Mouse (Mus musculus) MEL (cell line): ENCODE measurements around the gene Tinf2. TPM values are rescaled to one million over a fixed set of nuclear protein-coding genes. Genes with fewer than 3 reads are reported as not detected.

ENCODE experiments used
- DNase-seq: peaks from one replicate; pipeline ENCODE4 v3.0.0; 2011; ENCODE audit warnings: low read depth, low spot score
- H3K27ac ChIP-seq: 2 replicates; pipeline ENCODE4 v1.5.1; 2012; ENCODE audit warnings: low read depth, mild to moderate bottlenecking, control low read depth, low read length, moderate library complexity; ENCODE audit not compliant: control insufficient read depth
- H3K27me3 ChIP-seq, 2 experiments: fragments of 150-350 bp in 1 of 2; sonication (generic) in 1 of 2; 2 replicates each; pipeline ENCODE4 v1.6.1; 2012; ENCODE audit warnings: low read length in 2 of 2, mild to moderate bottlenecking in 2 of 2, improper control_type of control experiment in 1 of 2, moderate library complexity in 1 of 2; ENCODE audit not compliant: insufficient read depth in 2 of 2, control insufficient read depth in 1 of 2
- H3K36me3 ChIP-seq, 2 experiments: 2 replicates each; pipeline ENCODE4 v1.6.1; 2012 to 2014; ENCODE audit warnings: low read length in 2 of 2, improper control_type of control experiment in 1 of 2, inconsistent platforms in 1 of 2, mild to moderate bottlenecking in 1 of 2; ENCODE audit not compliant: insufficient read depth in 2 of 2, control insufficient read depth in 1 of 2
- H3K4me1 ChIP-seq, 2 experiments: fragments of 150-350 bp in 1 of 2; sonication (generic) in 1 of 2; 2 replicates each; pipeline ENCODE4 v1.6.1; 2012; ENCODE audit warnings: low read length in 2 of 2, improper control_type of control experiment in 1 of 2, mild to moderate bottlenecking in 1 of 2; ENCODE audit not compliant: insufficient read depth in 2 of 2, control insufficient read depth in 1 of 2
- H3K4me3 ChIP-seq, 2 experiments: fragments of 150-350 bp in 1 of 2; sonication (generic) in 1 of 2; 2 replicates each; pipeline ENCODE4 v1.5.1; 2012; ENCODE audit warnings: low read depth in 2 of 2, low read length in 2 of 2, mild to moderate bottlenecking in 2 of 2, moderate library complexity in 2 of 2, control low read depth in 1 of 2, improper control_type of control experiment in 1 of 2; ENCODE audit not compliant: control insufficient read depth in 1 of 2, insufficient read depth in 1 of 2
- H3K79me2 ChIP-seq: 2 replicates; pipeline ENCODE4 v1.6.1; 2012; ENCODE audit warnings: mild to moderate bottlenecking, low read length, moderate library complexity; ENCODE audit not compliant: control insufficient read depth, poor library complexity, insufficient read depth
- H3K9ac ChIP-seq: 2 replicates; pipeline ENCODE4 v1.6.1; 2012; ENCODE audit warnings: low read depth, mild to moderate bottlenecking, control low read depth, low read length, moderate library complexity; ENCODE audit not compliant: control insufficient read depth, poor library complexity, severe bottlenecking
- H3K9me3 ChIP-seq: fragments of 150-350 bp; sonication (generic); replicated peaks from 2 replicates; pipeline ENCODE4 v1.6.1; 2012; ENCODE audit warnings: mild to moderate bottlenecking, low read length, improper control_type of control experiment, moderate library complexity; ENCODE audit not compliant: insufficient read depth
- BHLHE40 ChIP-seq: IDR thresholded peaks from 2 replicates; pipeline ENCODE4 v1.6.1; 2012; ENCODE audit warnings: low read depth, mild to moderate bottlenecking, inconsistent platforms, low read length, improper control_type of control experiment, borderline replicate concordance
- CHD2 ChIP-seq: IDR thresholded peaks from 2 replicates; pipeline ENCODE4 v1.6.1; 2011; ENCODE audit warnings: low read length, improper control_type of control experiment
- CTCF ChIP-seq, 3 experiments: IDR thresholded peaks in 2 of 3; conservative IDR thresholded peaks in 1 of 3; 2 replicates each; pipeline ENCODE4 v1.5.1; 2011 to 2012; ENCODE audit warnings: low read length in 3 of 3, low read depth in 2 of 3, mild to moderate bottlenecking in 2 of 3, improper control_type of control experiment in 1 of 3, inconsistent platforms in 1 of 3, mixed read lengths in 1 of 3, moderate library complexity in 1 of 3; ENCODE audit not compliant: control insufficient read depth in 1 of 3, insufficient read depth in 1 of 3, poor library complexity in 1 of 3, severe bottlenecking in 1 of 3
- ELF1 ChIP-seq: IDR thresholded peaks from 2 replicates; pipeline ENCODE4 v1.6.1; 2014; ENCODE audit warnings: low read depth, mild to moderate bottlenecking, inconsistent platforms, low read length, improper control_type of control experiment, moderate library complexity
- EP300 ChIP-seq, 2 experiments: IDR thresholded peaks; 2 replicates each; pipeline ENCODE4 v1.6.1; 2011; ENCODE audit warnings: improper control_type of control experiment in 2 of 2, low read length in 2 of 2, low read depth in 1 of 2, mild to moderate bottlenecking in 1 of 2
- GABPA ChIP-seq: IDR thresholded peaks from 2 replicates; pipeline ENCODE4 v1.6.1; 2012; ENCODE audit warnings: low read depth, mild to moderate bottlenecking, inconsistent platforms, low read length, improper control_type of control experiment, moderate library complexity
- GATA1 ChIP-seq: IDR thresholded peaks from 2 replicates; pipeline ENCODE4 v1.6.1; 2011; ENCODE audit warnings: low read depth, low read length, improper control_type of control experiment
- HCFC1 ChIP-seq: IDR thresholded peaks from 2 replicates; pipeline ENCODE4 v1.6.1; 2012; ENCODE audit warnings: low read depth, mild to moderate bottlenecking, inconsistent platforms, low read length, improper control_type of control experiment, moderate library complexity
- JUND ChIP-seq: IDR thresholded peaks from 2 replicates; pipeline ENCODE4 v1.6.1; 2011; ENCODE audit warnings: low read depth, mild to moderate bottlenecking, improper control_type of control experiment, low read length
- MAFK ChIP-seq: IDR thresholded peaks from 2 replicates; pipeline ENCODE4 v1.6.1; 2011; ENCODE audit warnings: low read depth, mild to moderate bottlenecking, low read length, improper control_type of control experiment, borderline replicate concordance
- MAX ChIP-seq: IDR thresholded peaks from 2 replicates; pipeline ENCODE4 v1.6.1; 2011; ENCODE audit warnings: low read length, improper control_type of control experiment
- MAZ ChIP-seq: IDR thresholded peaks from 2 replicates; pipeline ENCODE4 v1.6.1; 2012; ENCODE audit warnings: low read depth, mild to moderate bottlenecking, inconsistent platforms, low read length, improper control_type of control experiment
- MXI1 ChIP-seq: IDR thresholded peaks from 2 replicates; pipeline ENCODE4 v1.6.1; 2011; ENCODE audit warnings: mild to moderate bottlenecking, low read depth, low read length, improper control_type of control experiment
- MYC ChIP-seq: IDR thresholded peaks from 2 replicates; pipeline ENCODE4 v1.6.1; 2011; ENCODE audit warnings: low read depth, mild to moderate bottlenecking, low read length, improper control_type of control experiment, moderate library complexity
- NELFE ChIP-seq: IDR thresholded peaks from 2 replicates; pipeline ENCODE4 v1.6.1; 2011; ENCODE audit warnings: low read depth, low read length, improper control_type of control experiment
- NRF1 ChIP-seq: IDR thresholded peaks from 2 replicates; pipeline ENCODE4 v1.6.1; 2014; ENCODE audit warnings: low read depth, mild to moderate bottlenecking, inconsistent platforms, low read length, improper control_type of control experiment, moderate library complexity; ENCODE audit not compliant: poor library complexity, insufficient read depth, severe bottlenecking
- POLR2AphosphoS2 ChIP-seq: IDR thresholded peaks from 2 replicates; pipeline ENCODE4 v1.6.1; 2011; ENCODE audit warnings: low read length, improper control_type of control experiment
- POLR2AphosphoS5 ChIP-seq: IDR thresholded peaks from 2 replicates; pipeline ENCODE4 v1.6.1; 2012; ENCODE audit warnings: low read depth, borderline replicate concordance, mild to moderate bottlenecking, inconsistent platforms, low read length, moderate library complexity, mixed read lengths
- RAD21 ChIP-seq: IDR thresholded peaks from 2 replicates; pipeline ENCODE4 v1.6.1; 2011; ENCODE audit warnings: mild to moderate bottlenecking, low read depth, low read length, improper control_type of control experiment
- RCOR1 ChIP-seq: IDR thresholded peaks from 2 replicates; pipeline ENCODE4 v1.6.1; 2012; ENCODE audit warnings: low read depth, mild to moderate bottlenecking, inconsistent platforms, low read length, improper control_type of control experiment
- SIN3A ChIP-seq: IDR thresholded peaks from 2 replicates; pipeline ENCODE4 v1.6.1; 2012; ENCODE audit warnings: low read length, improper control_type of control experiment, inconsistent platforms
- SMC3 ChIP-seq: IDR thresholded peaks from 2 replicates; pipeline ENCODE4 v1.6.1; 2011; ENCODE audit warnings: low read depth, low read length, improper control_type of control experiment
- TAL1 ChIP-seq: IDR thresholded peaks from 2 replicates; pipeline ENCODE4 v1.6.1; 2012; ENCODE audit warnings: mild to moderate bottlenecking, inconsistent platforms, low read length, moderate library complexity, mixed read lengths
- TBP ChIP-seq: IDR thresholded peaks from 2 replicates; pipeline ENCODE4 v1.8.0; 2011; ENCODE audit warnings: low read depth, low read length, improper control_type of control experiment
- USF1 ChIP-seq: IDR thresholded peaks from 2 replicates; pipeline ENCODE4 v1.6.1; 2014; ENCODE audit warnings: low read depth, mild to moderate bottlenecking, inconsistent platforms, low read length, improper control_type of control experiment, moderate library complexity
- ZC3H11A ChIP-seq: IDR thresholded peaks from 2 replicates; pipeline ENCODE4 v1.6.1; 2012; ENCODE audit warnings: low read depth, mild to moderate bottlenecking, inconsistent platforms, low read length, improper control_type of control experiment
- ZKSCAN1 ChIP-seq: IDR thresholded peaks from 2 replicates; pipeline ENCODE4 v1.6.1; 2012; ENCODE audit warnings: low read depth, mild to moderate bottlenecking, inconsistent platforms, low read length, improper control_type of control experiment, moderate library complexity
- ZMIZ1 ChIP-seq: IDR thresholded peaks from 2 replicates; pipeline ENCODE4 v1.6.1; 2012; ENCODE audit warnings: low read depth, mild to moderate bottlenecking, inconsistent platforms, low read length, improper control_type of control experiment, moderate library complexity
- ZNF384 ChIP-seq: IDR thresholded peaks from 2 replicates; pipeline ENCODE4 v1.6.1; 2012; ENCODE audit warnings: low read depth, mild to moderate bottlenecking, inconsistent platforms, low read length, improper control_type of control experiment
- polyA plus RNA-seq, 2 experiments: library from polyadenylated mRNA; stranded (reverse) in 1 of 2; unstranded in 1 of 2; fragments of >175 nt in 1 of 2; fragments of >200 nt in 1 of 2; gene quantifications; 2 replicates each; pipeline versions ENCODE4 v1.2.1 to v1.2.4; 2012; ENCODE audit warnings: low replicate concordance in 2 of 2, low read depth in 1 of 2; ENCODE audit not compliant: insufficient read length in 2 of 2, insufficient read depth in 1 of 2, missing spikeins in 1 of 2
- total RNA-seq: library from RNA; depleted of rRNA; stranded (reverse); fragments of 300-350 nt; gene quantifications from 2 replicates; pipeline ENCODE4 v1.2.3, GENCODE M21; 2012

Gene Tinf2
- total and polyA plus RNA-seq, 3 experiments: 27.2 to 53.0 TPM; not detected in 1

GRCm38 (mm10) chr14:55726261-55726660 lies 44.6 kb upstream of the Tinf2 start:
- H3K4me1 ChIP-seq: peaks cover 26 to 46% of the 10 kb centered on the region in 2 experiments
- no peak for TF ChIP-seq USF1
- TF ChIP-seq CTCF (IDR thresholded peaks at IDR 0.05 in 2 of 3, conservative IDR thresholded peaks at IDR 0.05 in 1 of 3; ENCODE audit: control insufficient read depth in 1 of 3, insufficient read depth in 1 of 3, low read depth in 2 of 3, low read length in 3 of 3, poor library complexity in 1 of 3, severe bottlenecking in 1 of 3): no peak
- TF ChIP-seq MXI1: no peak
- no peak for TF ChIP-seq NRF1
- no peak for TF ChIP-seq ZNF384
- TF ChIP-seq ZC3H11A: no peak
- TF ChIP-seq ZMIZ1: no peak
- no peak for TF ChIP-seq ZKSCAN1
- TF ChIP-seq GATA1: no peak
- no peak for TF ChIP-seq POLR2AphosphoS5
- no peak for TF ChIP-seq NELFE
- TF ChIP-seq, all 39 proteins: peak for 0

GRCm38 (mm10) chr14:55724411-55724871 lies 42.8 kb upstream of the Tinf2 start:
- no peak overlapping the region; a peak in 1 of 4 replicates for H3K4me3 ChIP-seq
- H3K9ac ChIP-seq: no peak overlapping the region
- H3K9me3 ChIP-seq: no peaks in the 10 kb centered on the region
- DNase-seq: peak; percentile 83
- H3K27me3 ChIP-seq: no peaks in the 10 kb centered on the region
- peak overlapping the region; percentile 38; the same call in 1 of the 2 replicates for H3K27ac ChIP-seq
- peaks cover 19 to 28% of the 10 kb centered on the region in 2 experiments for H3K4me1 ChIP-seq
- peaks cover 0 to 27% of the 10 kb centered on the region in 2 experiments; a peak in 2 of 4 replicates for H3K36me3 ChIP-seq
- peaks cover 2% of the 10 kb centered on the region; the same call in 1 of the 2 replicates for H3K79me2 ChIP-seq
- TF ChIP-seq USF1: no peak
- no peak for TF ChIP-seq GABPA
- TF ChIP-seq MXI1: peak; percentile 60
- TF ChIP-seq MAZ: peak; percentile 71; the same call in 1 of the 2 replicates
- TF ChIP-seq SIN3A: peak; percentile 64; the same call in 1 of the 2 replicates
- no peak for TF ChIP-seq HCFC1
- peak; percentile 80 for TF ChIP-seq TAL1
- TF ChIP-seq ZMIZ1: no peak
- TF ChIP-seq CHD2: no peak
- TF ChIP-seq RCOR1: peak; percentile 59; the same call in 1 of the 2 replicates
- TF ChIP-seq NRF1: 0 out of 2 replicates have a peak, but pooled peaks have one; percentile 17
- no peak for TF ChIP-seq POLR2AphosphoS2
- peak; percentile 76; the same call in 1 of the 2 replicates for TF ChIP-seq MYC
- peak; percentile 73 for TF ChIP-seq MAX
- no peak for TF ChIP-seq POLR2AphosphoS5
- TF ChIP-seq ELF1: 0 out of 2 replicates have a peak, but pooled peaks have one; percentile 39
- no peak for TF ChIP-seq TBP
- 0 out of 2 replicates have a peak, but pooled peaks have one; percentile 12 for TF ChIP-seq ZC3H11A
- TF ChIP-seq RAD21: no peak
- 0 out of 2 replicates have a peak, but pooled peaks have one; percentile 3 for TF ChIP-seq MAFK
- TF ChIP-seq GATA1: peak; percentile 57
- peak; percentile 58; the same call in 1 of the 2 replicates for TF ChIP-seq BHLHE40
- TF ChIP-seq CTCF (IDR thresholded peaks at IDR 0.05 in 2 of 3, conservative IDR thresholded peaks at IDR 0.05 in 1 of 3; ENCODE audit: control insufficient read depth in 1 of 3, insufficient read depth in 1 of 3, low read depth in 2 of 3, low read length in 3 of 3, poor library complexity in 1 of 3, severe bottlenecking in 1 of 3): no peak
- 0 out of 2 replicates have a peak, but pooled peaks have one; percentile 39 for TF ChIP-seq JUND
- peak in 1 of 2 experiments; percentile 59; a peak in 2 of 4 replicates for TF ChIP-seq EP300 (IDR thresholded peaks at IDR 0.05; ENCODE audit: low read depth in 1 of 2, low read length in 2 of 2)
- TF ChIP-seq SMC3: 0 out of 2 replicates have a peak, but pooled peaks have one; percentile 15

More at GRCm38 (mm10) chr14:55726261-55726660, 44.6 kb upstream of the Tinf2 start:
- peaks cover 2% of the 10 kb centered on the region; the same call in 1 of the 2 replicates for H3K79me2 ChIP-seq
- no peak for DNase-seq
- H3K27me3 ChIP-seq: no peaks in the 10 kb centered on the region
- no peaks in the 10 kb centered on the region for H3K9me3 ChIP-seq
- H3K36me3 ChIP-seq: peaks cover 0 to 37% of the 10 kb centered on the region in 2 experiments; a peak in 2 of 4 replicates
- H3K4me3 ChIP-seq: no peak overlapping the region
- H3K27ac ChIP-seq: no peak overlapping the region
- H3K9ac ChIP-seq: no peak overlapping the region
